Mouse (Mus musculus) kidney, adult 2 months (tissue): ENCODE results near the gene Slc4a4. TPM values are rescaled to one million over a fixed set of nuclear protein-coding genes. Genes with fewer than 3 reads are reported as not detected.
"Not testable (repeated sequence)": the region's sequence is repeated elsewhere in the genome, so short reads cannot be mapped to it uniquely, and the experiment has no call there.

Experiments used
- DNase-seq: peaks from one replicate; pipeline ENCODE4 v3.0.0; 2021
- H3K27ac ChIP-seq: fragments of 200-500 bp; 2 replicates; pipeline ENCODE4 v1.5.1; 2012; ENCODE audit warnings: low read depth, low read length, control low read depth, inconsistent platforms; ENCODE audit not compliant: insufficient read depth
- H3K27me3 ChIP-seq: fragments of 200-500 bp; replicated peaks from 2 replicates; pipeline ENCODE4 v1.6.1; 2012; ENCODE audit warnings: mild to moderate bottlenecking, moderate library complexity, low read length, inconsistent platforms; ENCODE audit not compliant: control insufficient read depth, insufficient read depth
- H3K36me3 ChIP-seq: fragments of 200-500 bp; 2 replicates; pipeline ENCODE4 v1.6.1; 2012; ENCODE audit warnings: mild to moderate bottlenecking, moderate library complexity, low read length, inconsistent platforms; ENCODE audit not compliant: control insufficient read depth, insufficient read depth
- H3K4me1 ChIP-seq: fragments of 200-500 bp; 2 replicates; pipeline ENCODE4 v1.6.1; 2011; ENCODE audit warnings: low read length; ENCODE audit not compliant: control insufficient read depth, insufficient read depth
- H3K4me3 ChIP-seq: fragments of 200-500 bp; 2 replicates; pipeline ENCODE4 v1.5.1; 2011; ENCODE audit warnings: mild to moderate bottlenecking, low read depth, low read length, control low read depth; ENCODE audit not compliant: insufficient read depth
- CTCF ChIP-seq: fragments of 200-500 bp; conservative IDR thresholded peaks from 2 replicates; pipeline ENCODE4 v1.5.1; 2011; ENCODE audit warnings: low read depth, mild to moderate bottlenecking, control low read depth, low read length, moderate library complexity, mixed read lengths; ENCODE audit not compliant: insufficient read depth, insufficient read length
- POLR2A ChIP-seq: fragments of 200-500 bp; IDR thresholded peaks from one replicate; pipeline ENCODE4 v1.6.1; 2011; ENCODE audit warnings: low read depth, low read length, control low read depth
- WGBS: fragments of 180-500 bp; shearing (Covaris S2); methylation state at CpG from one replicate; pipeline ENCODE4 v1.1.7; 2018; 5-methylcytosine and 5-hydroxymethylcytosine counted together
- polyA plus RNA-seq: library from polyadenylated mRNA; depleted of rRNA; stranded (reverse); fragments of >200 nt; gene quantifications from 2 replicates; pipeline ENCODE4 v1.2.3, GENCODE M21; 2012

Slc4a4 gene
- polyA plus RNA-seq, 1 experiment: 195 TPM

GRCm38 (mm10) chr5:88983652-88984051, 97.0 kb downstream of the Slc4a4 start:
- TF ChIP-seq POLR2A (no peak), CTCF (no peak)
- 82% methylated on average over 7 of the region's 7 CpGs for WGBS
- Histone ChIP-seq H3K36me3 (no peaks in the 10 kb centered on the region), H3K4me1 (peaks cover 3% of the 10 kb centered on the region; the same call in 1 of the 2 replicates), H3K27me3 (no peaks in the 10 kb centered on the region), H3K4me3 (no peak overlapping the region), H3K27ac (no peak overlapping the region)
- DNase-seq: no peak

- peak overlapping the region; percentile 79; the same call in 1 of the 2 replicates for H3K27ac ChIP-seq
- TF ChIP-seq CTCF (no peak), POLR2A (no peak)
- H3K36me3 ChIP-seq: no peaks in the 10 kb centered on the region
- no peaks in the 10 kb centered on the region for H3K27me3 ChIP-seq
- H3K4me3 ChIP-seq: no peak overlapping the region
- peaks cover 10% of the 10 kb centered on the region; the same call in 1 of the 2 replicates for H3K4me1 ChIP-seq
- DNase-seq: peak; percentile 53
These were observed 102.4 kb downstream of the Slc4a4 start for GRCm38 (mm10) chr5:88989018-88989417.

DNA sequence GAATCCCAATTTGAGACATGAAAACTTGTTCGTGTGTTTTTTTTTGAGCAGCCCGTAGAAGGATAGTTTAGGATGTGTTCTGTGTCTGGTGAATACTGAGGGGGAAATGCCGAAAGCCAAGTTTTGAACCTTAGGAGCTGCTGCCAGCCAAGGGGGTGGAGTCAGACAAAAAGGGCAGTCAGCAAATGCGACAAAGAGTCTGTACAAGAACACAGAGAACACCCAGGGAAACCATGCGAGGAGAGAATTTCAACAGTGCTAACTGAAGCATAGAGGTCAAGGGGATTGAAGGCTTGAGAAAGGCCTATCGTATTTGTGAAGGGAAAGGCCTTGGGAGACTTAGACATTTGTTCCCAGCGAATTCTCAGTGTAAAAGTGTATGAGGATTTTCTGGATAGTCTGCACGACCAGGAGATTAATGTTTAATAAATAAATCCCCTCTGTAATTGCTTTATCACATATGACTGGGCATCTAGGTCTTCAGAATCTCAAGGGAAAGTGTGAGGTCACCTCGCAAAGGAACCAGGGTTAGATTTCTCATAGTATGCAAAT, 103.7 kb downstream of the Slc4a4 start:
- H3K36me3 ChIP-seq: no peaks in the 10 kb centered on the region
- H3K27me3 ChIP-seq: no peaks in the 10 kb centered on the region
- WGBS: 32% methylated on average over 9 of the region's 9 CpGs
- H3K27ac ChIP-seq: peak overlapping the region; percentile 66
- no peak overlapping the region for H3K4me3 ChIP-seq
- DNase-seq: peak; percentile 93
- TF ChIP-seq POLR2A (no peak), CTCF (no peak)
- peaks cover 10% of the 10 kb centered on the region; the same call in 1 of the 2 replicates for H3K4me1 ChIP-seq

- not testable (repeated sequence) for H3K4me3 ChIP-seq, DNase-seq, H3K36me3 ChIP-seq, H3K27me3 ChIP-seq
- WGBS: 87% methylated on average over 2 of the region's 2 CpGs
- peaks cover 10% of the 10 kb centered on the region; the same call in 1 of the 2 replicates for H3K4me1 ChIP-seq
- peak overlapping the region; percentile 59; the same call in 1 of the 2 replicates for H3K27ac ChIP-seq
These were observed 104.7 kb downstream of the Slc4a4 start for GRCm38 (mm10) chr5:88991309-88991708.

- H3K36me3 ChIP-seq: no peaks in the 10 kb centered on the region
- H3K4me1 ChIP-seq: peaks cover 10% of the 10 kb centered on the region; the same call in 1 of the 2 replicates
- H3K27me3 ChIP-seq: no peaks in the 10 kb centered on the region
- 77% methylated on average over 5 of the region's 5 CpGs for WGBS
- no peak for DNase-seq
- H3K27ac ChIP-seq: no peak overlapping the region
- TF ChIP-seq POLR2A (no peak), CTCF (no peak)
- no peak overlapping the region for H3K4me3 ChIP-seq
These were observed 107.9 kb downstream of the Slc4a4 start for GRCm38 (mm10) chr5:88994533-88994932.

DNA sequence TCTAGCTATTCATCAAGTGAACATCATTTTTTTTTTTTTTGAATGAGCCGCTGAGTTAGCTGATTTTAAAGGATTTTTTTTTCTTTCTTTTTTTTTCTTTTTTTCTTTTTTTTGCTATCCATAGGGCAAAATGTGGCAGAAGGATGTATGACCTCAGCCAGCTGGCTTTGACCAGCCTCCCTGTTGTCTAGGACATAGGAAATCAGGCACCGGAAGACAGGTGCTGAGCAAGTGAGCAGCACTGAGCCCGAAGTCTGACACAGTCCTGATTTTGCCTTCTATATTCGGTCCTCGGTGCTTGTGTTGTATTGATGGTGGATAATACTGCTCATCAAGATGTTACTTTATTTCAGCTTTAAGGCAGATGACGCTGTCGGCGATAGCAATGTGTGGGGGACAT, 109.6 kb downstream of the Slc4a4 start:
- DNase-seq: no peak
- WGBS: 96% methylated on average over 8 of the region's 8 CpGs
- Histone ChIP-seq H3K36me3 (no peaks in the 10 kb centered on the region), H3K27ac (no peak overlapping the region), H3K4me1 (peaks cover 3% of the 10 kb centered on the region; the same call in 1 of the 2 replicates), H3K27me3 (no peaks in the 10 kb centered on the region), H3K4me3 (no peak overlapping the region)
- TF ChIP-seq CTCF (no peak), POLR2A (no peak)

DNA sequence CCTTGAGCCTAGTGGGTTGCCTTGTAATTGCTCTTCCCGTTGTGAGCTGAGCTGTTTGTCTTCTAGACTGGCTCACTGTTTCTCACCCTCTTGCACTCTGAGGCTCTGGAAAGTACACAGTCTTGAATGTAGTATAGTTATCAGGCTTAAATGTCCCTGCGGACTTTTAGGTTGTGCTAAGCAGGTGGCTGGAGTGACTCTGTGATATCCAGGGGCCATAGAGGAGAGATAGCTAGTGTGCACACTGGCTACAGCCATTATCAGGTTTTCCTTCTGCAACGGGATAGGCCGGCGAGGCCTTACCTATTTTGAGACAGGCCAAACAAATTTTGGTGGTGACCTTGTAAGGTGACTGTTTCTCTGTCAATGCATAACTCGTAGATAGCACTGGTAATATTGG, 110.7 kb downstream of the Slc4a4 start:
- WGBS: 91% methylated on average over 6 of the region's 6 CpGs
- peaks cover 3% of the 10 kb centered on the region; the same call in 1 of the 2 replicates for H3K4me1 ChIP-seq

More for the DNA sequence above, 110.7 kb downstream of the Slc4a4 start:
- Histone ChIP-seq H3K4me3 (no peak overlapping the region), H3K27me3 (no peaks in the 10 kb centered on the region), H3K27ac (no peak overlapping the region), H3K36me3 (no peaks in the 10 kb centered on the region)
- no peak for DNase-seq
- TF ChIP-seq CTCF: no peak
- no peak for TF ChIP-seq POLR2A
